Mouse (Mus musculus) thymus, adult 2 months (tissue): ENCODE measurements around the gene Mxd3. TPM values are rescaled to one million over a fixed set of nuclear protein-coding genes. Genes with fewer than 3 reads are reported as not detected.

Source experiments
- DNase-seq: peaks from one replicate; pipeline ENCODE4 v3.0.0; 2021
- H3K27ac ChIP-seq: fragments of 200-500 bp; 2 replicates; pipeline ENCODE4 v1.5.1; 2012; ENCODE audit warnings: low read length, control low read depth; ENCODE audit not compliant: control insufficient read depth, insufficient read depth
- H3K27me3 ChIP-seq: fragments of 200-500 bp; 2 replicates; pipeline ENCODE4 v1.6.1; 2012; ENCODE audit warnings: mild to moderate bottlenecking, low read length, moderate library complexity, mixed read lengths; ENCODE audit not compliant: control insufficient read depth, insufficient read depth
- H3K36me3 ChIP-seq: fragments of 200-500 bp; 2 replicates; pipeline ENCODE4 v1.6.1; 2012; ENCODE audit warnings: mild to moderate bottlenecking, low read length, moderate library complexity; ENCODE audit not compliant: control insufficient read depth, insufficient read depth
- H3K4me1 ChIP-seq: fragments of 200-500 bp; replicated peaks from 2 replicates; pipeline ENCODE4 v1.6.1; 2012; ENCODE audit warnings: low read length; ENCODE audit not compliant: control insufficient read depth, insufficient read depth
- H3K4me3 ChIP-seq: fragments of 200-500 bp; 2 replicates; pipeline ENCODE4 v1.5.1; 2012; ENCODE audit warnings: mild to moderate bottlenecking, low read length, control low read depth, moderate library complexity; ENCODE audit not compliant: control insufficient read depth, insufficient read depth
- CTCF ChIP-seq: fragments of 200-500 bp; IDR thresholded peaks from 2 replicates; pipeline ENCODE4 v1.5.1; 2012; ENCODE audit warnings: mild to moderate bottlenecking, control low read depth, low read length, moderate library complexity, borderline replicate concordance; ENCODE audit not compliant: control insufficient read depth, poor library complexity, insufficient read depth; ENCODE audit errors: extremely low read depth
- POLR2A ChIP-seq: fragments of 200-500 bp; IDR thresholded peaks from 2 replicates; pipeline ENCODE4 v1.6.1; 2012; ENCODE audit warnings: mild to moderate bottlenecking, low read length, control low read depth, moderate library complexity; ENCODE audit not compliant: control insufficient read depth, poor library complexity, insufficient read depth; ENCODE audit errors: extremely low read depth
- WGBS: fragments of 180-500 bp; shearing (Covaris S2); methylation state at CpG from one replicate; pipeline ENCODE4 v1.1.7; 2018; 5-methylcytosine and 5-hydroxymethylcytosine counted together
- polyA plus RNA-seq: library from polyadenylated mRNA; depleted of rRNA; stranded (reverse); fragments of >200 nt; gene quantifications from 2 replicates; pipeline ENCODE4 v1.2.3, GENCODE M21; 2012

The Mxd3 gene
- polyA plus RNA-seq, 1 experiment = 122 TPM

DNA sequence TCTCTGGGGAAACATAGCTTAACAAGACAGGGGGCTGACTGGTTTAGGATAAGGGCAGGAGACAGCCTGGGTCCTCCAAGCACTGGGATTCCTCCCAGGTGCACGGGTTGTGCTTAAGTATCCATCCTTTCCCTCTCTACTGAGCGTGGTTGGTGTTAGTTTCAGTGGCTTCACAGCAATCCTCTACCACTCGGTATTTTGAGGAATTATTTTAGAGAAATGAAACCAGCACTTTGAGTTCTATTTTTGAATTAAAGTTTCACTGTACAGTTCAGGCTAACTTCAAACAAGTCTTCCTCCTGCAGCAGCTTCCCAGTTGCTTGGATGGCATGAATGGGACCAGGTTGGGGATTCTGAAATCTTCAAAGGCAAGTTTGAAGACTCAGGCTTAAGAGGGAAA lies 11.3 kb downstream of the Mxd3 start:
- peaks cover 19% of the 10 kb centered on the region for H3K4me1 ChIP-seq
- no peak overlapping the region for H3K27ac ChIP-seq
- H3K4me3 ChIP-seq = no peak overlapping the region
- DNase-seq = no peak
- TF ChIP-seq CTCF (no peak), POLR2A (no peak)
- no peaks in the 10 kb centered on the region for H3K27me3 ChIP-seq
- H3K36me3 ChIP-seq = peaks cover 17% of the 10 kb centered on the region
- WGBS = 49% methylated on average over 3 of the region's 3 CpGs

DNA sequence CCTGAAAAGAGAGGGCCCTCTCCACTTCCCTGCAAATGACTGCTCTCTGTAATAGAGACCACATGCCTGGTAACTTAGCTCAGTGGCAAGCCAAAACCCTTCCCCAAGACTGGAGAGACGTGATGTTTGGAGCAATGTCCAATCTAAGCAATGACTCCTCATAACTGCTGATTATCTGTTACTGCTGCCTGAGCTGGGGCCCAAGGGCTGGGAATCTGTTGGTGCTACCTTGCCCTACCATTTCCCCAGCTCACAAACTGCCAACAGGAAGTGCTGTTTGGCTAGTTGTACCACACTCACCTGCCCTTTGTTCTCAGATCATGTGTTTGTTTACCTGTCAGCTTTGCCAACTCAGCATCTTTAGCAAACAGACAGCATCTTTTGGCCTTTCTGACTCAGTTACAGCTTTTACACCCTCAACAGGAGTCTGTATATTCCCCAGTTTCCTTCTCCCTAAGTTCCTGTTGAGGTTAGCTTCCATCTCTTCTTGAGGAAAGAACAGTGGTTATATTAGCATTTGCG lies 14.7 kb downstream of the Mxd3 start:
- TF ChIP-seq POLR2A (no peak), CTCF (no peak)
- Histone ChIP-seq H3K27me3 (no peaks in the 10 kb centered on the region), H3K36me3 (peaks cover 48% of the 10 kb centered on the region), H3K27ac (no peak overlapping the region), H3K4me1 (no peaks in the 10 kb centered on the region), H3K4me3 (no peak overlapping the region)
- DNase-seq = no peak
- WGBS = 81% methylated on average over 2 of the region's 2 CpGs

DNA sequence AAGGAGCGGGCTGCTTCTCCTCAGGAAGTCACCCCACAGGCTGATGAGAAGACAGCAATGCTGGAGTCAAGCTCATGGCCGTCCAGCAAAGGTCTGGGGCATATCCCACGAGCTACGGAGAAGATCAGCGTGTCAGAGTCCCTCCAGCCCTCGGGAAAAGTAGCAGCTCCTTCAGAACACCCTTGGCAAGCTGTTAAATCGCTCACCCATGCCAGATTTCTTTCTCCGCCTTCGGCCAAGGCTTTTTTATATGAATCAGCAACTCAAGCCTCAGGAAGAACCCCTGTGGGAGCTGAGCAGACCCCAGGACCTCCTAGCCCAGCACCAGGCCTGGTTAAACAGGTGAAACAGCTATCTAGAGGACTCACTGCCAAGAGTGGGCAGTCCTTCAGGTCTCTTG lies 16.6 kb downstream of the Mxd3 start:
- WGBS = 92% methylated on average over 9 of the region's 9 CpGs
- DNase-seq = no peak
- Histone ChIP-seq H3K27ac (no peak overlapping the region), H3K4me3 (no peak overlapping the region), H3K4me1 (no peaks in the 10 kb centered on the region), H3K27me3 (no peaks in the 10 kb centered on the region), H3K36me3 (peaks cover 63% of the 10 kb centered on the region)
- TF ChIP-seq CTCF (no peak), POLR2A (no peak)

DNA sequence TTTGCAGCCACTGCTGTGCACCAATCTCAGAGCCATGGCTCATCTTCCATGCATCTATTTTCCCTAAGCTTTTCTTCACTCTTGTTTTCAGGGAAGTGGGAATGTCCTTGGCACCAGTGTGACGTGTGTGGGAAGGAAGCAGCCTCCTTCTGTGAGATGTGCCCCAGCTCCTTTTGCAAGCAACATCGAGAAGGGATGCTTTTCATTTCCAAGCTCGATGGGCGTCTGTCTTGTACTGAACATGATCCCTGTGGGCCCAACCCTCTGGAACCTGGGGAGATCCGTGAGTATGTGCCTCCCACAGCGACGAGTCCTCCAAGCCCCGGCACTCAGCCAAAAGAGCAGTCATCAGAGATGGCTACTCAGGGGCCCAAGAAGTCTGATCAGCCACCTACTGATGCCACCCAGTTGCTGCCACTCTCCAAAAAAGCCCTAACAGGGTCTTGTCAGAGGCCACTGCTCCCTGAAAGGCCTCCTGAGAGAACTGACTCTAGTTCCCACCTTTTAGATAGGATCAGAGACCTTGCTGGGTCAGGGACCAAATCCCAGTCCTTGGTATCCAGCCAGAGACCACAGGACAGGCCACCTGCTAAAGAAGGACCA lies 17.5 kb downstream of the Mxd3 start:
- H3K4me3 ChIP-seq = no peak overlapping the region
- H3K4me1 ChIP-seq = no peaks in the 10 kb centered on the region
- peaks cover 72% of the 10 kb centered on the region for H3K36me3 ChIP-seq
- no peak overlapping the region for H3K27ac ChIP-seq
- no peak for TF ChIP-seq CTCF
- no peak for TF ChIP-seq POLR2A
- DNase-seq = no peak
- no peaks in the 10 kb centered on the region for H3K27me3 ChIP-seq
- WGBS = 99% methylated on average over 8 of the region's 8 CpGs

DNA sequence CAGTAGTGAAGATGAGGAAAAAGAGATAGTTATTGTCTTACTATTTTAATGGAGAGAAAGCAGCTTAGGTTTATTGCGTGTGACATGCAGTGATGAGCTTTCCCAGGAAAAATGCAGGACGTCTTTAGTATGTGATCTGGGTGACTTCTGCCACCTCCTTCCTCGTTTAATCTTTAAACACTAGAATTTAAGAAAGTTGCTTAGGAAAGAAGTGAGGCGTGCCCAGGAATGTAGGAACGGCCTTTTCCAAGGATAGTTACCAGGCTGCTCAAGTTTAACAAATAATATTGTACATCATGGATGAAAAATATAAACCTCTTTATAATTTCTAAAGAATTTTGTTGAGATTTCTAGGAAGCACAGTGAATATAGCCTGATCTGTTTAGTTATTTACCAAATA lies 28.7 kb downstream of the Mxd3 start:
- H3K4me3 ChIP-seq = no peak overlapping the region
- DNase-seq = no peak
- peaks cover 90% of the 10 kb centered on the region for H3K36me3 ChIP-seq
- H3K27me3 ChIP-seq = no peaks in the 10 kb centered on the region
- H3K4me1 ChIP-seq = no peaks in the 10 kb centered on the region
- 97% methylated on average over 5 of the region's 5 CpGs for WGBS
- TF ChIP-seq POLR2A (no peak), CTCF (no peak)
- no peak overlapping the region for H3K27ac ChIP-seq

DNA sequence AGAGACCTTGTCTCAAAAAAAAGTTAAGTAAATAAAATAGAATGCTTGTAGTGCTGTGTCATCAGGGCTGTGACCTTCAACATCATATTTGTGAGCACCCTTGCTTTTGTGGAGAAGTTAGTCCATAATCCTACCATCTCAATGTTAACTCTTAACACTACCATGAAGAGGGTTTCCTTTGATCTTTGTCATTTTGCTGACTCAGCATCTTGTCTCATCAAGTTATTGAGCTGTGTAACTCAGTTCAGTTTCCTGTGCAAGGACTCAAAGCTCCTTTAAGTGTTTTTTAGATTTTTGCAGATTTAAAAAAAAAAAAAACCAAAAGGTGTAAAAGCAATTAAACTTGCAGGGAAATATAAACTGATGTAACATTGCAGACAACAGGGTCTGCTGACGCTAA lies 32.9 kb downstream of the Mxd3 start:
- 100% methylated on average over 1 of the region's 1 CpGs for WGBS
- DNase-seq = no peak
- no peak for TF ChIP-seq POLR2A
- no peak for TF ChIP-seq CTCF
- H3K36me3 ChIP-seq = peaks cover 88% of the 10 kb centered on the region
- H3K27ac ChIP-seq = no peak overlapping the region
- no peaks in the 10 kb centered on the region for H3K27me3 ChIP-seq
- no peaks in the 10 kb centered on the region for H3K4me1 ChIP-seq
- H3K4me3 ChIP-seq = no peak overlapping the region

DNA sequence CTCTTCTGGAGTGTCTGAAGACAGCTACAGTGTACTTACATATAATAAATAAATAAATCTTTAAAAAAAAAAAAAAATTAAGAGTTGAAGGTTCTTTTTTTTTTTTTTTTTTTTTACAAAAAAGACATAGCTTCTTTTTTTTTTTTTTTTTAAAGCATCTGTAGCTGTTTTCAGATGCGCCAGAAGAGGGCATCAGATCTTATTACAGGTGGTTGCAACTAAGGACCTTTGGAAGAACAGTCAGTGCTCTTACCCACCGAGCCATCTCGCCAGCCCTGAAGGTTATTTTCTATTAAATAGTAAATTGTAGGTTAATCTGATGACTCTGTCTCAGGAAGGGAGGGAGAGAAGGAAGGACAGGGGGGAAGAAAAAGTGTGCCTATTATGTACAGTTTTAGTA lies 40.8 kb downstream of the Mxd3 start:
- no peak for TF ChIP-seq CTCF
- TF ChIP-seq POLR2A = no peak
- WGBS = 77% methylated on average over 3 of the region's 3 CpGs
- H3K27me3 ChIP-seq = no peaks in the 10 kb centered on the region
- peaks cover 56% of the 10 kb centered on the region for H3K36me3 ChIP-seq
- no peak overlapping the region for H3K27ac ChIP-seq
- no peak overlapping the region for H3K4me3 ChIP-seq
- H3K4me1 ChIP-seq = no peaks in the 10 kb centered on the region
- DNase-seq = no peak
